Mouse (Mus musculus): ENCODE measurements at regions not wholly inside any gene's neighbourhood (a gene's known extent, or its start where the extent isn't known, plus 50 kb on each side); places are given as distances from the start of the nearest gene placed in this dataset.

- no peak for TF ChIP-seq SRF (IDR thresholded peaks at IDR 0.05; ENCODE audit: control insufficient read depth, insufficient read length, low read depth)
- TF ChIP-seq USF1 (IDR thresholded peaks at IDR 0.05; ENCODE audit: low read depth): no peak
- no peak for TF ChIP-seq POLR2A (IDR thresholded peaks at IDR 0.05; ENCODE audit: insufficient read length, low read depth)
- TF ChIP-seq POLR2AphosphoS2 (IDR thresholded peaks at IDR 0.05; ENCODE audit: insufficient read length, low read depth): no peak
- TF ChIP-seq TCF12 (IDR thresholded peaks at IDR 0.05; ENCODE audit: insufficient read depth, poor library complexity, severe bottlenecking): no peak
- TF ChIP-seq MYOG (IDR thresholded peaks at IDR 0.05; ENCODE audit: control insufficient read depth in 1 of 3, insufficient read depth in 1 of 3, insufficient read length in 2 of 3, low read depth in 2 of 3): no peak
- TF ChIP-seq MYOD1 (IDR thresholded peaks at IDR 0.05; ENCODE audit: control insufficient read depth in 1 of 3, insufficient read length in 2 of 3, low read depth in 2 of 3): no peak
- no peak for TF ChIP-seq E2F4 (IDR thresholded peaks at IDR 0.05; ENCODE audit: insufficient read depth)
Observed at GRCm38 (mm10) chr13:84398476-84399344, 176.6 kb downstream of the Tmem161b start.
